In genomic region chr2:32503588-32503987, GRCm38 (mm10) we compare ENCODE assay signal across 16 mouse cellular contexts. TPM values are rescaled to one million over a fixed set of nuclear protein-coding genes. Genes with fewer than 3 reads are reported as not detected.
DNase-seq lines count a peak whose midpoint lies in the region; ATAC-seq and TF ChIP-seq lines count a peak whose summit lies in the region.
"Had no signal": no experiment of that assay in that cellular context is flagged by ENCODE, and none has a peak within 500 bp of the region (broad histone marks: within the 10 kb centered on the region; RNA-seq: fewer than 3 reads in every experiment).

No protein-coding gene starts in this region.

- ATAC-seq in lung, embryonic 14.5 days (ENCODE audit: insufficient read depth): no peak
- ATAC-seq in lung, postnatal 0 days: no peak
- no peak for ATAC-seq in intestine, embryonic 16.5 days
- ATAC-seq in stomach, embryonic 15.5 days (ENCODE audit: insufficient read depth, low FRiP score, low read depth): no peak
- ATAC-seq: liver, postnatal 0 days; Patski had no signal

- no peak for TF ChIP-seq CTCF in lung, embryonic 14.5 days (IDR thresholded peaks at IDR 0.05; ENCODE audit: low read depth)
- TF ChIP-seq CTCF in lung, postnatal 0 days (IDR thresholded peaks at IDR 0.05): no peak

- H3K9ac ChIP-seq in lung, embryonic 14.5 days: no peak overlapping the region
- H3K9ac ChIP-seq in lung, postnatal 0 days (replicated peaks; ENCODE audit: low read depth): no peak overlapping the region; the same call in 1 of the 2 replicates
- H3K9ac ChIP-seq in intestine, embryonic 16.5 days (ENCODE audit: low read depth, low read length): no peak overlapping the region
- no peak overlapping the region for H3K9ac ChIP-seq in stomach, embryonic 15.5 days
- H3K9ac ChIP-seq: hindbrain, embryonic 14.5 days; liver, postnatal 0 days had no signal

- TF ChIP-seq EP300 in lung, postnatal 0 days (IDR thresholded peaks at IDR 0.05): no peak

- no peak overlapping the region for H3K4me3 ChIP-seq in lung, embryonic 14.5 days (ENCODE audit: low read depth, low read length)
- no peak overlapping the region for H3K4me3 ChIP-seq in lung, postnatal 0 days (ENCODE audit: low read depth, low read length)
- no peak overlapping the region for H3K4me3 ChIP-seq in intestine, embryonic 16.5 days (ENCODE audit: low read length)
- H3K4me3 ChIP-seq in stomach, embryonic 15.5 days (replicated peaks): no peak overlapping the region
- H3K4me3 ChIP-seq: heart, adult 2 months; megakaryocyte, embryonic 14.5 days had no signal

- H3K27ac ChIP-seq in lung, embryonic 14.5 days (ENCODE audit: low read depth): peak overlapping the region; percentile 77
- H3K27ac ChIP-seq in lung, postnatal 0 days (ENCODE audit: low read length): no peak overlapping the region
- 0 out of 2 replicates have a peak overlapping the region, but pooled peaks have one; percentile 48 for H3K27ac ChIP-seq in intestine, embryonic 16.5 days (ENCODE audit: low read length)
- peak overlapping the region; percentile 72 for H3K27ac ChIP-seq in stomach, embryonic 15.5 days
- H3K27ac ChIP-seq: heart, adult 2 months; hindbrain, embryonic 14.5 days had no signal

- H3K27me3 ChIP-seq in lung, embryonic 14.5 days (ENCODE audit: insufficient read depth, low read length): no peaks in the 10 kb centered on the region
- H3K27me3 ChIP-seq in lung, postnatal 0 days (replicated peaks; ENCODE audit: insufficient read depth, low read length): no peaks in the 10 kb centered on the region
- no peaks in the 10 kb centered on the region for H3K27me3 ChIP-seq in intestine, embryonic 16.5 days (replicated peaks; ENCODE audit: control insufficient read depth, insufficient read depth, low read length)
- no peaks in the 10 kb centered on the region for H3K27me3 ChIP-seq in stomach, embryonic 15.5 days (replicated peaks)
- H3K27me3 ChIP-seq: Patski had no signal

- H3K36me3 ChIP-seq in lung, embryonic 14.5 days (ENCODE audit: insufficient read depth): no peaks in the 10 kb centered on the region
- no peaks in the 10 kb centered on the region for H3K36me3 ChIP-seq in lung, postnatal 0 days (ENCODE audit: insufficient read depth, low read length)
- no peaks in the 10 kb centered on the region for H3K36me3 ChIP-seq in intestine, embryonic 16.5 days (ENCODE audit: control insufficient read depth, insufficient read depth, low read length)
- no peaks in the 10 kb centered on the region for H3K36me3 ChIP-seq in stomach, embryonic 15.5 days

- no peak overlapping the region for H3K4me2 ChIP-seq in lung, embryonic 14.5 days
- H3K4me2 ChIP-seq in lung, postnatal 0 days (replicated peaks; ENCODE audit: low read depth, low read length): no peak overlapping the region
- no peak overlapping the region for H3K4me2 ChIP-seq in intestine, embryonic 16.5 days (ENCODE audit: low read depth, low read length)
- no peak overlapping the region for H3K4me2 ChIP-seq in stomach, embryonic 15.5 days
- H3K4me2 ChIP-seq: hindbrain, embryonic 14.5 days had no signal

- no peaks in the 10 kb centered on the region for H3K4me1 ChIP-seq in lung, embryonic 14.5 days (ENCODE audit: insufficient read depth)
- H3K4me1 ChIP-seq in lung, postnatal 0 days (ENCODE audit: insufficient read depth, low read depth, low read length): peaks cover 20% of the 10 kb centered on the region
- peaks cover 23% of the 10 kb centered on the region for H3K4me1 ChIP-seq in intestine, embryonic 16.5 days (ENCODE audit: control insufficient read depth, insufficient read depth, low read length)
- H3K4me1 ChIP-seq in stomach, embryonic 15.5 days: peaks cover 21% of the 10 kb centered on the region

- H3K9me3 ChIP-seq in lung, embryonic 14.5 days (ENCODE audit: low read depth, low read length): peaks cover 4% of the 10 kb centered on the region; the same call in 1 of the 2 replicates
- no peaks in the 10 kb centered on the region for H3K9me3 ChIP-seq in lung, postnatal 0 days (ENCODE audit: low read length)
- H3K9me3 ChIP-seq in intestine, embryonic 16.5 days (ENCODE audit: control insufficient read depth, low read length): no peaks in the 10 kb centered on the region
- H3K9me3 ChIP-seq in stomach, embryonic 15.5 days: no peaks in the 10 kb centered on the region

- WGBS in lung, embryonic 14.5 days: 36% methylated on average over 3 of the region's 3 CpGs
- WGBS in lung, postnatal 0 days: 28% methylated on average over 3 of the region's 3 CpGs
- WGBS in intestine, embryonic 16.5 days: 22% methylated on average over 3 of the region's 3 CpGs
- WGBS in stomach, embryonic 15.5 days: 42% methylated on average over 3 of the region's 3 CpGs

- no peak for DNase-seq in lung, embryonic 14.5 days
- DNase-seq in lung, postnatal 0 days (ENCODE audit: low spot score): no peak
- peak; percentile 53 for DNase-seq in adipocyte (ENCODE audit: low spot score)
- no peak for DNase-seq in adrenal gland, adult 18-20 months (ENCODE audit: low spot score in 2 of 2)
- DNase-seq in spleen, adult 12 weeks (ENCODE audit: low spot score): no peak
- DNase-seq: gastrocnemius, postnatal 10 days; heart, adult 2 months; kidney, postnatal 25 days; liver, postnatal 0 days; right cerebral cortex, postnatal 4 days; thymus, postnatal 36 days had no signal

RNA-seq across cellular contexts. Expression of gene Fam102a, which starts 31.5 kb away (rescaled TPM):
- 18.4 and 19.9 TPM in 2 replicates for polyA plus RNA-seq in lung, embryonic 14.5 days (2014; fragmentation: Nextera tagmentation; extraction: Ambion mirVana)
- polyA plus RNA-seq in lung, postnatal 0 days (2015; fragmentation: Nextera tagmentation; extraction: Ambion mirVana): 8.0 and 8.4 TPM in 2 replicates
- 7.6 and 9.4 TPM in 2 replicates for polyA plus RNA-seq in intestine, embryonic 16.5 days (2015; fragmentation: Nextera tagmentation; extraction: Ambion mirVana)
- 11.2 and 13.0 TPM in 2 replicates for polyA plus RNA-seq in stomach, embryonic 15.5 days (2015; fragmentation: Nextera tagmentation; extraction: Ambion mirVana)
- 10 to 100 TPM; 27.4 to 41.0 TPM for total RNA-seq in adrenal gland, adult 18-20 months (2021)

RNA-seq across cellular contexts. Expression of gene Slc25a25, which starts 52.3 kb away (rescaled TPM):
- 16.3 and 19.5 TPM in 2 replicates for polyA plus RNA-seq in lung, embryonic 14.5 days (2014; fragmentation: Nextera tagmentation; extraction: Ambion mirVana)
- polyA plus RNA-seq in lung, postnatal 0 days (2015; fragmentation: Nextera tagmentation; extraction: Ambion mirVana): 16.7 and 21.5 TPM in 2 replicates
- polyA plus RNA-seq in intestine, embryonic 16.5 days (2015; fragmentation: Nextera tagmentation; extraction: Ambion mirVana): 19.3 and 19.9 TPM in 2 replicates
- polyA plus RNA-seq in stomach, embryonic 15.5 days (2015; fragmentation: Nextera tagmentation; extraction: Ambion mirVana): 17.6 and 17.9 TPM in 2 replicates
- total RNA-seq in adrenal gland, adult 18-20 months (2021): 10 to 100 TPM; 48.8 to 55.3 TPM

RNA-seq across cellular contexts. Expression of gene Naif1, which starts 53.3 kb away (rescaled TPM):
- polyA plus RNA-seq in lung, embryonic 14.5 days (2014; fragmentation: Nextera tagmentation; extraction: Ambion mirVana): 5.7 and 6.5 TPM in 2 replicates
- polyA plus RNA-seq in lung, postnatal 0 days (2015; fragmentation: Nextera tagmentation; extraction: Ambion mirVana): 4.1 and 4.6 TPM in 2 replicates
- polyA plus RNA-seq in intestine, embryonic 16.5 days (2015; fragmentation: Nextera tagmentation; extraction: Ambion mirVana): 5.1 and 5.3 TPM in 2 replicates
- polyA plus RNA-seq in stomach, embryonic 15.5 days (2015; fragmentation: Nextera tagmentation; extraction: Ambion mirVana): 5.1 and 5.4 TPM in 2 replicates
- 1 to 10 TPM; 4.1 to 4.5 TPM for total RNA-seq in adrenal gland, adult 18-20 months (2021)
